Mouse (Mus musculus) bone marrow, adult 2 months (tissue): ENCODE results near the gene Bmper. TPM values are rescaled to one million over a fixed set of nuclear protein-coding genes. Genes with fewer than 3 reads are reported as not detected.

ENCODE experiments used
- H3K27ac ChIP-seq: fragments of 200-500 bp; 2 replicates; pipeline ENCODE4 v1.5.1; 2012; ENCODE audit warnings: low read depth, mild to moderate bottlenecking, control low read depth, inconsistent platforms, low read length; ENCODE audit not compliant: control insufficient read depth, poor library complexity, insufficient read depth
- H3K4me1 ChIP-seq: fragments of 200-500 bp; 2 replicates; pipeline ENCODE4 v1.6.1; 2011; ENCODE audit warnings: low read length; ENCODE audit not compliant: control insufficient read depth, insufficient read depth
- H3K4me3 ChIP-seq: fragments of 200-500 bp; replicated peaks from 2 replicates; pipeline ENCODE3; 2011; ENCODE audit warnings: mild to moderate bottlenecking, low read depth, low read length, control low read depth; ENCODE audit not compliant: control insufficient read depth
- CTCF ChIP-seq: fragments of 200-500 bp; IDR thresholded peaks from 2 replicates; pipeline ENCODE4 v1.5.1; 2011; ENCODE audit warnings: low read length, control low read depth; ENCODE audit not compliant: control insufficient read depth, insufficient read depth
- POLR2A ChIP-seq: fragments of 200-500 bp; IDR thresholded peaks from 2 replicates; pipeline ENCODE4 v1.6.1; 2011; ENCODE audit warnings: low read depth, mild to moderate bottlenecking, control low read depth, low read length, borderline replicate concordance; ENCODE audit not compliant: control insufficient read depth
- WGBS: fragments of 180-500 bp; shearing (Covaris S2); methylation state at CpG from one replicate; pipeline ENCODE4 v1.1.7; 2018; 5-methylcytosine and 5-hydroxymethylcytosine counted together
- polyA plus RNA-seq: library from polyadenylated mRNA; stranded (reverse); fragments of >200 nt; gene quantifications from 2 replicates; pipeline ENCODE4 v1.2.4, GENCODE M21; 2011; ENCODE audit warnings: low replicate concordance; ENCODE audit not compliant: missing spikeins, insufficient read depth, insufficient read length

The Bmper gene
- polyA plus RNA-seq, 1 experiment, result not detected

GRCm38 (mm10) chr9:23333041-23333622 is 110.3 kb downstream of the Bmper start:
- no peaks in the 10 kb centered on the region for H3K4me1 ChIP-seq
- 80% methylated on average over 3 of the region's 3 CpGs for WGBS
- TF ChIP-seq POLR2A (no peak), CTCF (no peak)

GRCm38 (mm10) chr9:23340551-23340950 is 117.7 kb downstream of the Bmper start:
- TF ChIP-seq POLR2A (no peak), CTCF (no peak)
- no peaks in the 10 kb centered on the region for H3K4me1 ChIP-seq
- no peak overlapping the region for H3K27ac ChIP-seq
- no peak overlapping the region for H3K4me3 ChIP-seq

More at GRCm38 (mm10) chr9:23333041-23333622, 110.3 kb downstream of the Bmper start:
- no peak overlapping the region for H3K4me3 ChIP-seq
- no peak overlapping the region for H3K27ac ChIP-seq

- H3K4me3 ChIP-seq, result no peak overlapping the region
- H3K4me1 ChIP-seq, result no peaks in the 10 kb centered on the region
- TF ChIP-seq POLR2A (no peak), CTCF (no peak)
- H3K27ac ChIP-seq, result no peak overlapping the region
Measured at GRCm38 (mm10) chr9:23341246-23341645, 118.4 kb downstream of the Bmper start.

- no peak for TF ChIP-seq CTCF
- no peak for TF ChIP-seq POLR2A
- Histone ChIP-seq H3K4me1 (no peaks in the 10 kb centered on the region), H3K27ac (no peak overlapping the region), H3K4me3 (no peak overlapping the region)
Measured at GRCm38 (mm10) chr9:23344353-23344752, 121.5 kb downstream of the Bmper start.

- Histone ChIP-seq H3K4me3 (no peak overlapping the region), H3K4me1 (no peaks in the 10 kb centered on the region), H3K27ac (no peak overlapping the region)
- 69% methylated on average over 8 of the region's 8 CpGs for WGBS
- TF ChIP-seq CTCF (no peak), POLR2A (no peak)
Measured at GRCm38 (mm10) chr9:23345093-23345844, 122.4 kb downstream of the Bmper start.

GRCm38 (mm10) chr9:23349603-23350002 is 126.7 kb downstream of the Bmper start:
- 72% methylated on average over 5 of the region's 5 CpGs for WGBS
- Histone ChIP-seq H3K27ac (no peak overlapping the region), H3K4me1 (no peaks in the 10 kb centered on the region), H3K4me3 (no peak overlapping the region)
- TF ChIP-seq CTCF (no peak), POLR2A (no peak)

- 85% methylated on average over 8 of the region's 8 CpGs for WGBS
- H3K27ac ChIP-seq, result no peak overlapping the region
- H3K4me1 ChIP-seq, result no peaks in the 10 kb centered on the region
- no peak overlapping the region for H3K4me3 ChIP-seq
- TF ChIP-seq POLR2A (no peak), CTCF (no peak)
Measured at GRCm38 (mm10) chr9:23351400-23351799, 128.5 kb downstream of the Bmper start.

- 75% methylated on average over 2 of the region's 2 CpGs for WGBS
- H3K4me3 ChIP-seq, result no peak overlapping the region
- TF ChIP-seq POLR2A, result no peak
- no peak for TF ChIP-seq CTCF
- no peaks in the 10 kb centered on the region for H3K4me1 ChIP-seq
- H3K27ac ChIP-seq, result no peak overlapping the region
Measured at GRCm38 (mm10) chr9:23352396-23352795, 129.5 kb downstream of the Bmper start.
